Mouse (Mus musculus) forelimb bud, embryonic 11.5 days (tissue): ENCODE measurements at regions not wholly inside any gene's neighbourhood (a gene's known extent, or its start where the extent isn't known, plus 50 kb on each side); places are given as distances from the start of the nearest gene placed in this dataset.

Experiments used
- DNase-seq: peaks from one replicate; pipeline ENCODE4 v3.0.0-alpha.2; 2012; ENCODE audit warnings: low read depth, low spot score

DNA sequence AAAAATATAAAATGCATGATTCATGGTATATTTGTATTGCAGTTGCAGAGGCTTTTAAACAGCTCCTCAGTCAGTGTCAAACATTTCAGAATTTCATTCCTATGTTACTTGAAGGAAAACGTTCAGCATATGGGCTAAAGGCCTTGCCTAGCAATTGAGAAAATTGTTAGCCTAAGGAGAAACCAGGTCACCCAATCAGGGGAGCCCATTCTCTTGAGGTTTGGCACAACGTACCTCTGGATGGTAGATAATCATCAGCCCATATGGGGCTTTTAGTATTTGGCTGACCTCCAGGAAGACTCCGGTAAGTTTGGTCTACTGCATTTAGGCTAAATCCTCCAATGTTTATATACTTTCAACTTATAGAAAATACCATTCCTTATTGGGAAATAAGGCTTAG is 168.7 kb upstream of the Pdcd1 start:
- no peak for DNase-seq

DNA sequence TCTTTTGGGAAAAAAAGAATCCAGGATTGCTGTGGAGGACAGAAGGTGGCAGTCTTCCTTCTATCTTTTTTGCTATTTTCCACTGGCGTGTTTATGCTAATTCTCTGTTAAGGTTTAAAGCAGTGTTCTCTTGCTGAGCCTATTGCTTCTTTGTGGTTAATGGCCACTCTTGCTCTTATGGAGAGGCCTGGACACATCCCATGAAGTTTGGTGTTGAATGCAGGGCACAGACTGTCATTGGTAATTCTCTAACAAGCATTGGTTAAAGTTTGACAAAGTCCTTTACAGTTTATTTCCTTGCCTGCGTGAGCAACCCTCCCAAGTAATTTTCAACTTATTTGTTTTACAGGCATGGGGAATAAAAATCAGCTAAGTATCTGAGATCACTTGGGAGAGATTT is 165.1 kb upstream of the Pdcd1 start:
- no peak for DNase-seq

DNA sequence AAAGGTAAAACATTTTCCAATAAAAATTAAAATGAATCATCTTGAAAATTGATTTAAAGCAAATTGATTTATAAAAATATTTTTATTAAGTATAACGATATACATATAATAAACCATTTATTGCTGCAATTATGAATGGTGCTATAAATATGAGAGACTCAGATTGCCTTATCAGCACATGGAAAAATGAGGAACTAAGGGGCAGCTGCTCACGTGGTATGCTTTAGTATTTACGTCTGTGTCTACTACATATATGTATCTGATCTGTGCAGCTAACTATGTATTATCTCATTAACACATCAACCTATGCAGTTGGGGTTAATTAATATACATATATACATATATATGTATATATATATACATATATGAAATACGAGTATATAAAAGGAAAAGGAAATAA is 156.6 kb upstream of the Pdcd1 start:
- no peak for DNase-seq

DNA sequence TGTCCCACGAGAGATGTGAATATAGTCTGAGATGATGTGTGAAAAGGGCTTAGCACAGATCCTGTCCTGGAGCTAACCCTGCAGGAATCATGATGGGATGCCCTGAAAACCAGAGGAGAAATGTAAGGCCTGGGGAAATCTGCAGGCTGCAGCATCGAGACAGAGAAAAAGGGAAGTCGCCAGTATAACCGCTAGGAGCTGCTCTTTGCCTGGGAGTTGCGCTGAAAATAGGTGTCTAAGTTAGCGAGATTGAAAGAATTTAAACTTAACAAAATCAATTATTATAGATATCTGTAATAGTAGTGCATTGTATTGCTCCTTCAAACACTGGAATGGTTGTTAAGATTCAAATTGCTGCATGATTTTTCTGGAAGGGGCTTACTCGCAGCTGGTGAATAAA is 155.5 kb upstream of the Pdcd1 start:
- no peak for DNase-seq

GRCm38 (mm10) chr1:94203281-94203680 is 150.9 kb upstream of the Pdcd1 start:
- no peak for DNase-seq

GRCm38 (mm10) chr1:94183876-94184275 is 131.5 kb upstream of the Pdcd1 start:
- DNase-seq, result no peak

- no peak for DNase-seq
These were observed 97.6 kb upstream of the Pdcd1 start for GRCm38 (mm10) chr1:94149958-94150357.

- no peak for DNase-seq
These were observed 94.7 kb upstream of the Pdcd1 start for GRCm38 (mm10) chr1:94147015-94147414.

GRCm38 (mm10) chr1:94140518-94140917 is 88.2 kb upstream of the Pdcd1 start:
- DNase-seq, result no peak

GRCm38 (mm10) chr1:94139445-94140062 is 87.2 kb upstream of the Pdcd1 start:
- peak; percentile 4 for DNase-seq

DNA sequence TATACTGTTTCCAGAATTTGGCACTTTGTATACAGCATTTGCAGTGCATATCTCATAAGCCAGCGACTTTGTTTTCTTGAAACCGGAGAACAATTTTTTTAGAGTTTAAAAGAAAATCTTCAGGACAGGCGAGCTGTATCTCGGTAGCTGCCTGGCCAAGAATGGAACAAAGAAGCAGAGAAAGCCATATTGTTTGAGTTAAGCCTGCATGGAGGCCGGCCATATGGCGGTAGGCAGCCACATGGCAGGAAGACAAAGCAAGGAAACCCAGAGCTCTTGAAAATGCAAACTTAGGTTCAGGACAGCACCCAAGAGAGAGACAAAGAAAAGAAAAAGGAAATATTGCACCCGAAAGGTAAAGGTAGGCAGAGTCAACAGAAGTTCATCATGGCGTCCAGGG is 84.4 kb upstream of the Pdcd1 start:
- no peak for DNase-seq
